Mouse (Mus musculus): Measurements from ENCODE around the gene 4931406C07Rik. TPM values are rescaled to one million over a fixed set of nuclear protein-coding genes. Genes with fewer than 3 reads are reported as not detected.
"Not testable (repeated sequence)": the region's sequence is repeated elsewhere in the genome, so short reads cannot be mapped to it uniquely, and the experiment has no call there.

The 4931406C07Rik gene
- 9.3 and 10.0 TPM in 2 replicates for polyA plus RNA-seq (2015; fragmentation: Nextera tagmentation; extraction: Ambion mirVana)

GRCm38 (mm10) chr9:15306398-15307119, at the start of gene 4931406C07Rik:
4931406C07Rik (minus strand) TSS chr9:15306448.
- under 1% methylated on average over 35 of the region's 35 CpGs for WGBS
- H3K9me3 ChIP-seq (replicated peaks): no peaks in the 10 kb centered on the region
- peak within 1 kb of the TSS; percentile 91 for H3K27ac ChIP-seq
- H3K4me1 ChIP-seq: peaks cover 29% of the 10 kb centered on the region
- peak; percentile 87 for ATAC-seq
- peak within 1 kb of the TSS; percentile 88 for H3K4me2 ChIP-seq
- peak within 1 kb of the TSS; percentile 88 for H3K4me3 ChIP-seq
- no peaks in the 10 kb centered on the region for H3K27me3 ChIP-seq
- peaks cover 32% of the 10 kb centered on the region for H3K36me3 ChIP-seq (ENCODE audit: poor library complexity, severe bottlenecking)
- peak within 1 kb of the TSS; percentile 97 for H3K9ac ChIP-seq

- no peaks in the 10 kb centered on the region for H3K27me3 ChIP-seq
- H3K27ac ChIP-seq: no peak overlapping the region
- ATAC-seq: no peak
- no peaks in the 10 kb centered on the region for H3K9me3 ChIP-seq (replicated peaks)
- no peak overlapping the region for H3K9ac ChIP-seq
- H3K36me3 ChIP-seq (ENCODE audit: poor library complexity, severe bottlenecking): peaks cover 56% of the 10 kb centered on the region
- no peaks in the 10 kb centered on the region for H3K4me1 ChIP-seq
- 82% methylated on average over 2 of the region's 2 CpGs for WGBS
- no peak overlapping the region for H3K4me3 ChIP-seq
- no peak overlapping the region for H3K4me2 ChIP-seq
Measured at GRCm38 (mm10) chr9:15349925-15350324, 43.7 kb upstream of the 4931406C07Rik start.

- H3K9me3 ChIP-seq (replicated peaks): no peaks in the 10 kb centered on the region
- no peak overlapping the region for H3K4me3 ChIP-seq
- H3K9ac ChIP-seq: no peak overlapping the region
- peaks cover 88% of the 10 kb centered on the region for H3K36me3 ChIP-seq (ENCODE audit: poor library complexity, severe bottlenecking)
- no peaks in the 10 kb centered on the region for H3K4me1 ChIP-seq
- 92% methylated on average over 4 of the region's 4 CpGs for WGBS
- H3K4me2 ChIP-seq: no peak overlapping the region
- no peaks in the 10 kb centered on the region for H3K27me3 ChIP-seq
- no peak overlapping the region for H3K27ac ChIP-seq
- no peak for ATAC-seq
Measured at GRCm38 (mm10) chr9:15337776-15338175, 31.5 kb upstream of the 4931406C07Rik start.

GRCm38 (mm10) chr9:15318170-15318742, 12.0 kb upstream of the 4931406C07Rik start:
- WGBS: 77% methylated on average over 2 of the region's 2 CpGs
- ATAC-seq: 0 out of 2 replicates have a peak, but pooled peaks have one; percentile 38
- H3K4me3 ChIP-seq: no peak overlapping the region

DNA sequence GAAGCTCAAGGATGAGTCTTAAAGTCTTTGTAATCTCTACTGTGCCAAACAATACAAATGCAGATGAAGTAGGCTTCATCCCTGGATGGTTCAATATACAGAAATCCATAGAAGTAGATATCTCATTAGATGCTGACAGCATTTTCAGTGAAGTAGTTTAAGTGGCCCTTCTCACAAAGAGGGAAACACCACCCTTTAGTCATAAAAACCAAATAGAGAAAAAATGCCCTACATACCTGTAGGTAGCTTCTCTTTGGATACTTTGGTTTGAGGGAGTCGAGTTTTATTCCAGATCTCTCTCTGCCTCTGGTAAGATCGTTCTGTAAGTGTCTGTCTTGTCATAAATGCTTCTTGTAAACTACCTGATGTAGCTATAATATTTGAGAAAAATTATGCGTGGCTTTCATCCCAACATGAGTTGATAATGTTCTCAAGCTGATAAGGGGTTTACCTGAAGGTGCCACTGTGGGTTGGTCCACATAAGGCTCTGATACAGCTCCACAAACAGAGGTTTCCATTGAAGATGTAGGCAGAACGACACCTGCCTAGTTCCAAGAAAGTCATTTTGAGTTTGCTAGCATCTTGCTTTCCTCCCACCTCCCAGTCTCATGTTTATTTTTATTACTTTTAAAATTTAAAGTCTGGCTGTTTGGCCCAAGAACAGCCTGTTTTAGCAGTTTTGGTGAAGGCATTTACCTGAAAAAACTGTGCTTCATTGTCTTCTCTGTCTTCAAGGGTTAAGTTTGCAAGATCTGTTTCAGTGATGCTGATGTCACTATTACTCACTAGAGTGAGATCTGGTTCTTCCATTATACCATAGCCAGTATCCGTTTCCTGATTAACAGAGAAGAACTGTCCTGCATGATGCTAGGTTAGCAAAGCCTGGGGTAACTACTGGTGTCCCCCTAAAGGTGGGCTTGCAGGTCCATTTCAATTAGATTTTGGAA, 11.2 kb upstream of the 4931406C07Rik start:
- Histone ChIP-seq H3K4me3 (no peak overlapping the region), H3K4me2 (no peak overlapping the region), H3K9me3 (replicated peaks) (no peaks in the 10 kb centered on the region), H3K9ac (no peak overlapping the region), H3K4me1 (no peaks in the 10 kb centered on the region), H3K27ac (no peak overlapping the region), H3K27me3 (no peaks in the 10 kb centered on the region), H3K36me3 (ENCODE audit: poor library complexity, severe bottlenecking) (peaks cover 70% of the 10 kb centered on the region)
- 60% methylated on average over 5 of the region's 5 CpGs for WGBS
- no peak for ATAC-seq

More at GRCm38 (mm10) chr9:15318170-15318742, 12.0 kb upstream of the 4931406C07Rik start:
- no peaks in the 10 kb centered on the region for H3K27me3 ChIP-seq
- H3K9me3 ChIP-seq (replicated peaks): no peaks in the 10 kb centered on the region
- H3K4me2 ChIP-seq: no peak overlapping the region
- H3K27ac ChIP-seq: no peak overlapping the region
- H3K36me3 ChIP-seq (ENCODE audit: poor library complexity, severe bottlenecking): peaks cover 72% of the 10 kb centered on the region
- H3K9ac ChIP-seq: no peak overlapping the region
- no peaks in the 10 kb centered on the region for H3K4me1 ChIP-seq

- peaks cover 71% of the 10 kb centered on the region for H3K36me3 ChIP-seq (ENCODE audit: poor library complexity, severe bottlenecking)
- not testable (repeated sequence) for ATAC-seq
Measured at GRCm38 (mm10) chr9:15316296-15316695, 10.0 kb upstream of the 4931406C07Rik start.

GRCm38 (mm10) chr9:15314619-15315018, 8.4 kb upstream of the 4931406C07Rik start:
- H3K27ac ChIP-seq: no peak overlapping the region
- H3K4me2 ChIP-seq: no peak overlapping the region
- WGBS: 97% methylated on average over 1 of the region's 1 CpGs
- no peak for ATAC-seq
- H3K4me1 ChIP-seq: peaks cover under 1% of the 10 kb centered on the region; the same call in 1 of the 2 replicates
- no peaks in the 10 kb centered on the region for H3K9me3 ChIP-seq (replicated peaks)
- H3K27me3 ChIP-seq: no peaks in the 10 kb centered on the region
- no peak overlapping the region for H3K9ac ChIP-seq
- no peak overlapping the region for H3K4me3 ChIP-seq
- H3K36me3 ChIP-seq (ENCODE audit: poor library complexity, severe bottlenecking): peaks cover 80% of the 10 kb centered on the region

More at GRCm38 (mm10) chr9:15316296-15316695, 10.0 kb upstream of the 4931406C07Rik start:
- H3K27ac ChIP-seq; H3K27me3 ChIP-seq; H3K4me1 ChIP-seq; H3K9ac ChIP-seq; H3K4me3 ChIP-seq; H3K9me3 ChIP-seq (replicated peaks); H3K4me2 ChIP-seq: not testable (repeated sequence)
- WGBS: 83% methylated on average over 2 of the region's 2 CpGs

GRCm38 (mm10) chr9:15313633-15314032, 7.4 kb upstream of the 4931406C07Rik start:
- Histone ChIP-seq H3K4me2 (no peak overlapping the region), H3K27me3 (no peaks in the 10 kb centered on the region), H3K4me3 (no peak overlapping the region), H3K27ac (no peak overlapping the region), H3K9ac (no peak overlapping the region), H3K36me3 (ENCODE audit: poor library complexity, severe bottlenecking) (peaks cover 89% of the 10 kb centered on the region), H3K9me3 (replicated peaks) (no peaks in the 10 kb centered on the region), H3K4me1 (peaks cover 9% of the 10 kb centered on the region)
- no peak for ATAC-seq
- WGBS: 93% methylated on average over 5 of the region's 5 CpGs

DNA sequence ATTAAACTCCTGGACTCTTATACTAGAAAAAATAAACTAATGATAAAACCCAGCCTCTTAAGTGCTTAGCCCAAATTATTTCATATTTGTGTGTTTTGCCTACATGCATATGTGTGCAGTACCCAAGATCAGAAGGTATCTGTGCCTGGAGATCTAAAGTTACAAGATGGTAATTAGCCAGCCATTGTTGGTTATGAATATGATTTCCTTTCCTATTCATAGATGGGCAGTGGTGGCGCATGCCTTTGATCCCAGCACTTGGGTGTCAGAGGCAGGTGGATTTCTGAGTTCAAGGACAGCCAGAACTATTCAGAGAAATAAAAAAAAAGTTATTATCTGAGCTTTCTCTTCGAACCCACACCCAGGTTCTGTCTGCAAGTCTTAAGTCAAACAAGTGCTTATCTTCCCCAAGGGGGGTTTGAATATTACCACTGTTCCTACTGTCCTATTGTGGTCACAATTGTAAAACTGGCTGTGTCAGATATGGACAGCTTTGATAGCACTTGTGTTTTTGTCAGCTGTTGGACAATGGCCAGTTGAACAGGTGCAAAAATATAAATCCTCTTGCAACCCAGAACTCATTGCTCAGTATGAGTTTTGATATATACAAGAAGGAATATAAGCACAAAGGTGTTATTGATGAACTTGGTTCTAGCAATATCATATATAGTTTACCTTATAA, 5.9 kb upstream of the 4931406C07Rik start:
- Histone ChIP-seq H3K4me2 (no peak overlapping the region), H3K4me3 (no peak overlapping the region), H3K27ac (no peak overlapping the region), H3K27me3 (no peaks in the 10 kb centered on the region), H3K9ac (no peak overlapping the region), H3K9me3 (replicated peaks) (no peaks in the 10 kb centered on the region), H3K4me1 (peaks cover 23% of the 10 kb centered on the region), H3K36me3 (ENCODE audit: poor library complexity, severe bottlenecking) (peaks cover 84% of the 10 kb centered on the region)
- ATAC-seq: no peak
- WGBS: 94% methylated on average over 2 of the region's 2 CpGs

DNA sequence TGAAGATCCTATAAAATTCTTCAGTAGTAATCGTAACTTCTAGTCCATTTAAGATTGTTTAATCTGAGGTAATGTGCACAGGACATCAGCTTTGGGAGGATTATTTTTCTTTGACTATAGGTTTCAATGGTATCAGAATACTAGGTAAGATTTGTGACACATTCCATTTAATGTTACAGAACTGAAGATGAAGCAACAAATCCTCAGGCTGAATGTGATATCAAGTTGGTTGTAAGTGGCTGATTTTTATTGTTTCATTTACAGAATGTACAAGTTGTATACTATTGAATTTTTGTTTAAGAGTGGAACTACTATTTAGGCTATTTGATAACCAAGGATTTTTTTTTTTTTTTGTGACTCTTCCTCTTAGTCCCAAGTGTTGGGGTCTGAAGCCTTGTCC, 3.9 kb upstream of the 4931406C07Rik start:
- H3K9ac ChIP-seq: no peak overlapping the region
- H3K27me3 ChIP-seq: no peaks in the 10 kb centered on the region
- H3K27ac ChIP-seq: no peak overlapping the region
- WGBS: 93% methylated on average over 1 of the region's 1 CpGs
- H3K4me1 ChIP-seq: peaks cover 29% of the 10 kb centered on the region
- H3K4me3 ChIP-seq: no peak overlapping the region
- H3K9me3 ChIP-seq (replicated peaks): no peaks in the 10 kb centered on the region
- ATAC-seq: no peak
- no peak overlapping the region for H3K4me2 ChIP-seq
- peaks cover 65% of the 10 kb centered on the region for H3K36me3 ChIP-seq (ENCODE audit: poor library complexity, severe bottlenecking)

DNA sequence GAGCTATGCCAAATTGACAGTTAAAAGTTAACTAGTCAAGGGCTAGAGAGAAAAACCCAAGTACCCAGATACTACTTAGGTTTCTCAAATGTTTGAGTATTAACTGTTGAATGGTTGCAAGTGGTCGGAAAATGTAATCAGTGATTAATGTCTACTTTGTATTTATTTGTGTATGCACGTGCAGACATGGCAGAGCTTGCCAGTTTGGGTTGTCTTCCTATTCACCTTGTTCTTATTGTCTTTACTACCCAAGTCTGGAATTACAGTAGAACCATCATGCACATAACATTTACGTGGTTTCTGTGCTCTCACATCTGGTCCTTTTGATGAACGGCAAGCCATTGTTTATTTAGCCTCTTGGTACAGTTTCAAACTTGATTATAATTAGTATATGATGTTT, 3.2 kb upstream of the 4931406C07Rik start:
- no peaks in the 10 kb centered on the region for H3K9me3 ChIP-seq (replicated peaks)
- no peaks in the 10 kb centered on the region for H3K27me3 ChIP-seq
- no peak overlapping the region for H3K27ac ChIP-seq
- H3K4me3 ChIP-seq: no peak overlapping the region
- H3K9ac ChIP-seq: no peak overlapping the region
- peaks cover 58% of the 10 kb centered on the region for H3K36me3 ChIP-seq (ENCODE audit: poor library complexity, severe bottlenecking)
- WGBS: 91% methylated on average over 4 of the region's 4 CpGs
- peak overlapping the region; percentile 26 for H3K4me2 ChIP-seq
- ATAC-seq: no peak
- peaks cover 29% of the 10 kb centered on the region for H3K4me1 ChIP-seq

Measured in forebrain, embryonic 13.5 days (tissue).